Mouse (Mus musculus): ENCODE results near the gene 4933427I04Rik. TPM values are rescaled to one million over a fixed set of nuclear protein-coding genes. Genes with fewer than 3 reads are reported as not detected.

4933427I04Rik gene
- total RNA-seq, 1 experiment: not detected

DNA sequence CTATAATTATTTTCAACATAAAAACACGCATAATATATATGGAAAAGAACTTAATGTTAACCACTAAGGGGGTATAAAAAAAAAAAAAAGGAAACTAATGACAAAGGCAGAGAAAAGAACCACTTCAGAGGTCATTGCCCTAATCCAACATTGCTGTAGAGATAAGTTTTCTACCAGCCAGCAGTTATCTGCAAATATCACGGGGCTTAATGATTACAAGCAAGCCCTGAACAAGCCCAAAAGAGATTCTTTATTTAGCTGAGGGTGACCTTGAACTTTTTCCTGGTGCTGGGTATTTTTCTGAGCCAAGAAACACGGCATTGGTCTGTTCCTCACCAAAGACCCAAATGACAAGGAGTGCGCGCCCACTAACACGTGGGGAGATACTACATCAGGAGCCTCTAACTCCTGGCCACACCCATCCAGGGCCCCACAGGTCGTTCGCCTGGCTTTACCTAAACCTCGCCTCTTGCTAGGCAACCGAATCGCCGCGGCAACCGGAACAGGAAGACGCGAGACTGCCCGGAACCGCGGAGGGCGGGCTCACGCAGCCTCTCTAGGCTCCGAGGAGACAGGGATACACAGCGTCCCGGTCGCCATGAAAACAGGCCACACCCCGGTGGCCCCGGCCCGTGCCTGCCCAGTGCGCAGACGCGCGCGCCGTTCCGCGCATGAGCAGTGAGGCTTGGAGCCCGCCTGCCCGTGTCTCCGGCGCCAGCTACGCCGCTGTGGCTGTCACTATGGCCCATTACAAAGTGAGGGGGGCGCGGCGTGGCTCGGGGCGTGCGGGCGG lies 45.0 kb downstream of the 4933427I04Rik start, which contains the start of gene Mycbp:
Mycbp (plus strand) TSS at position 500 of the 793 bp plus-strand sequence.
- Histone ChIP-seq H3K9ac (ENCODE audit: insufficient read depth, low read depth, low read length, poor library complexity, severe bottlenecking) (peak within 1 kb of the TSS; percentile 75), H3K27ac (ENCODE audit: insufficient read depth, low read depth, low read length, poor library complexity, severe bottlenecking) (peak within 1 kb of the TSS; percentile 35; the same call in 1 of the 2 replicates), H3K4me3 (ENCODE audit: insufficient read depth in 1 of 2, low read depth in 1 of 2, low read length in 2 of 2, poor library complexity in 1 of 2, severe bottlenecking in 1 of 2) (peak within 1 kb of the TSS; percentile 65 to 81), H3K36me3 (ENCODE audit: control insufficient read depth, insufficient read depth, low read length, poor library complexity, severe bottlenecking) (no peaks in the 10 kb centered on the region), H3K4me1 (ENCODE audit: control insufficient read depth in 2 of 2, insufficient read depth in 2 of 2, low read length in 2 of 2, poor library complexity in 1 of 2) (peaks cover 3 to 6% of the 10 kb centered on the region in 2 experiments; a peak in 2 of 4 replicates), H3K9me3 (ENCODE audit: control insufficient read depth, insufficient read depth, low read depth, low read length) (no peaks in the 10 kb centered on the region)
- TF ChIP-seq HCFC1 (IDR thresholded peaks at IDR 0.05; ENCODE audit: borderline replicate concordance, insufficient read depth, low read length) (peak; percentile 72; the same call in 1 of the 2 replicates), MAFK (IDR thresholded peaks at IDR 0.05; ENCODE audit: insufficient read depth, low read depth, low read length) (no peak), ZNF384 (IDR thresholded peaks at IDR 0.05; ENCODE audit: low read depth, low read length) (no peak)
- in situ Hi-C loops (cut with MboI; ENCODE audit: low sequenced_read_pairs in 2 of 2, unreplicated experiment in 2 of 2): no loop called here
- peak; percentile 96 for DNase-seq (ENCODE audit: low read depth, low spot score)

DNA sequence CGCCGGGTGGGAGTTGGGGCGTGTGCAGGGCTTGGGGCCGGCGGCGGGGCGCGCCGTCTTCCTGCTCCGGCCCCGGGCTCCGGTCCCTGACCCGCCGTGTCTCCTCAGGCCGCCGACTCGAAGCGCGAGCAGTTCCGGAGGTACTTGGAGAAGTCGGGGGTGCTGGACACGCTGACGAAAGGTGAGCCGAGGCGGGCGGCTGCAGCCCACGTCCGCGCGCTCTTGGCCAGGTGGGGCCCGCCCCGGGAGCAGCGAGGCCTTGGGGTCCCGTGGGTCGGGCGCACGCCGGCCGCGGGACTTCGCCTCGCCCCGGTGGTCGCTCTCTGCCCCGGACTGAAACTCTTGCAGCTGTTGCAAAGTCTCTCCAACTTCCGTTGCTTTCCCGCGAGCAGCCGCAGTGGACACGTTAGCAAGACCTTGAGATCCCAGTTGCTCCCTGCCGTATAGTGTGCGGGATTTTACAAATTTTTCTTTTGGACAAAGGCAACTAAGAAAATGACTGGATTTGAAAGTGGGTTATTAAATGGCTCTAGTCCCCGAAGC lies 45.7 kb downstream of the 4933427I04Rik start:
- H3K9ac ChIP-seq (ENCODE audit: insufficient read depth, low read depth, low read length, poor library complexity, severe bottlenecking): peak overlapping the region; percentile 75
- H3K9me3 ChIP-seq (ENCODE audit: control insufficient read depth, insufficient read depth, low read depth, low read length): no peaks in the 10 kb centered on the region
- no peak for TF ChIP-seq HCFC1 (IDR thresholded peaks at IDR 0.05; ENCODE audit: borderline replicate concordance, insufficient read depth, low read length)
- TF ChIP-seq CHD2 (IDR thresholded peaks at IDR 0.05; ENCODE audit: low read depth, low read length): no peak
- no peak for TF ChIP-seq MAFK (IDR thresholded peaks at IDR 0.05; ENCODE audit: insufficient read depth, low read depth, low read length)
- no peak for TF ChIP-seq ZNF384 (IDR thresholded peaks at IDR 0.05; ENCODE audit: low read depth, low read length)
- TF ChIP-seq ZC3H11A (IDR thresholded peaks at IDR 0.05; ENCODE audit: borderline replicate concordance, low read depth, low read length): no peak
- H3K27ac ChIP-seq (ENCODE audit: insufficient read depth, low read depth, low read length, poor library complexity, severe bottlenecking): peak overlapping the region; percentile 35; the same call in 1 of the 2 replicates
- H3K4me3 ChIP-seq (ENCODE audit: insufficient read depth in 1 of 2, low read depth in 1 of 2, low read length in 2 of 2, poor library complexity in 1 of 2, severe bottlenecking in 1 of 2): peak overlapping the region; percentile 61 to 81
- DNase-seq (ENCODE audit: low read depth, low spot score): no peak
- in situ Hi-C loops (cut with MboI; ENCODE audit: low sequenced_read_pairs in 2 of 2, unreplicated experiment in 2 of 2): no loop called here
- H3K36me3 ChIP-seq (ENCODE audit: control insufficient read depth, insufficient read depth, low read length, poor library complexity, severe bottlenecking): no peaks in the 10 kb centered on the region; the same call in 1 of the 2 replicates
- peaks cover 3 to 6% of the 10 kb centered on the region in 2 experiments; a peak in 2 of 4 replicates for H3K4me1 ChIP-seq (ENCODE audit: control insufficient read depth in 2 of 2, insufficient read depth in 2 of 2, low read length in 2 of 2, poor library complexity in 1 of 2)

DNA sequence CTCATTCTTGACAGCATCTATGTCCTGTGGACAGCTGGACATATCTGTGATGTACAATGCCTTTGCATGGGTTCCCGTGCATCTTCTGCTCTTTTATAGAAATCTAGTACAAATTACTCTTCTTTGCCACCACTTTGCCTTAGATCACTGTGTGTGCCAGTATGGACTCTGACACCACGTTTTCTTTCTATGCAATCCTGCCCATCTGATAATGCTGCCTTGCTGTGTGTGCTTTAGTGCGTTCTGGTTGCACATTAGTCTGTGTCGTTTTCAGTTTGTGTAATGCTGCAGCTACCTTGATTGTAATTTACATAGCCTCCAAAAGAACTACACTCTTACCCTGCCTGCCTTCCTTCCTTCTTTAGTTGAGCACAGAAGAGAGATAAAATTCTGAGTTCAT lies 52.0 kb downstream of the 4933427I04Rik start:
- no peak for TF ChIP-seq HCFC1 (IDR thresholded peaks at IDR 0.05; ENCODE audit: borderline replicate concordance, insufficient read depth, low read length)
- no peak for TF ChIP-seq ZNF384 (IDR thresholded peaks at IDR 0.05; ENCODE audit: low read depth, low read length)
- TF ChIP-seq CHD2 (IDR thresholded peaks at IDR 0.05; ENCODE audit: low read depth, low read length): no peak
- no peak for TF ChIP-seq ZC3H11A (IDR thresholded peaks at IDR 0.05; ENCODE audit: borderline replicate concordance, low read depth, low read length)
- TF ChIP-seq MAFK (IDR thresholded peaks at IDR 0.05; ENCODE audit: insufficient read depth, low read depth, low read length): no peak
- Histone ChIP-seq H3K4me3 (ENCODE audit: insufficient read depth in 1 of 2, low read depth in 1 of 2, low read length in 2 of 2, poor library complexity in 1 of 2, severe bottlenecking in 1 of 2) (no peak overlapping the region), H3K4me1 (ENCODE audit: control insufficient read depth in 2 of 2, insufficient read depth in 2 of 2, low read length in 2 of 2, poor library complexity in 1 of 2) (0 out of 4 replicates have a peak, but pooled peaks cover 0 to 5% of the 10 kb centered on the region in 2 experiments), H3K9me3 (ENCODE audit: control insufficient read depth, insufficient read depth, low read depth, low read length) (no peaks in the 10 kb centered on the region), H3K9ac (ENCODE audit: insufficient read depth, low read depth, low read length, poor library complexity, severe bottlenecking) (no peak overlapping the region), H3K27ac (ENCODE audit: insufficient read depth, low read depth, low read length, poor library complexity, severe bottlenecking) (no peak overlapping the region), H3K36me3 (ENCODE audit: control insufficient read depth, insufficient read depth, low read length, poor library complexity, severe bottlenecking) (peaks cover 14% of the 10 kb centered on the region)
- in situ Hi-C loops (cut with MboI; ENCODE audit: low sequenced_read_pairs in 2 of 2, unreplicated experiment in 2 of 2): no loop called here
- no peak for DNase-seq (ENCODE audit: low read depth, low spot score)

DNA sequence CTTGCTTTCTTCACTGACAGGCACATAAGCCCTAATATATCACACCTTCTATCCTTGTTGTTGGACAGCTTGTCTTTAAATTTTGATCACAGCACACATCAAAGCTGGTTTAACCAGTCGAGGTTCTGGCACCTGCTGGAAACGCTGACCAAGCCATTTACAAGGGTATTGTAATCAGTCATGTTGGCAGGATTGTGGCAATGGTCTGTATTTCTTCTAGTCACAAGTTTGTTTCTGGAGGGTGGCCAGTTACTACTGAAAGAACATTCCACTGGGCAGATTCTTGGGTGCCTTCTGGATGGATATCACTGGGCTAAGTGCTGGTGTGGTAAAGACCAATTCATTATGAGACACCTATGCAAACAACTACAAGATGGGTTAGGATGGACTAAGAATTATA lies 53.0 kb downstream of the 4933427I04Rik start:
- Histone ChIP-seq H3K27ac (ENCODE audit: insufficient read depth, low read depth, low read length, poor library complexity, severe bottlenecking) (no peak overlapping the region), H3K9ac (ENCODE audit: insufficient read depth, low read depth, low read length, poor library complexity, severe bottlenecking) (no peak overlapping the region), H3K9me3 (ENCODE audit: control insufficient read depth, insufficient read depth, low read depth, low read length) (no peaks in the 10 kb centered on the region), H3K36me3 (ENCODE audit: control insufficient read depth, insufficient read depth, low read length, poor library complexity, severe bottlenecking) (peaks cover 14% of the 10 kb centered on the region), H3K4me3 (ENCODE audit: insufficient read depth in 1 of 2, low read depth in 1 of 2, low read length in 2 of 2, poor library complexity in 1 of 2, severe bottlenecking in 1 of 2) (no peak overlapping the region), H3K4me1 (ENCODE audit: control insufficient read depth in 2 of 2, insufficient read depth in 2 of 2, low read length in 2 of 2, poor library complexity in 1 of 2) (0 out of 4 replicates have a peak, but pooled peaks cover 0 to 5% of the 10 kb centered on the region in 2 experiments)
- no peak for TF ChIP-seq CHD2 (IDR thresholded peaks at IDR 0.05; ENCODE audit: low read depth, low read length)
- TF ChIP-seq ZNF384 (IDR thresholded peaks at IDR 0.05; ENCODE audit: low read depth, low read length): no peak
- TF ChIP-seq MAFK (IDR thresholded peaks at IDR 0.05; ENCODE audit: insufficient read depth, low read depth, low read length): no peak
- TF ChIP-seq HCFC1 (IDR thresholded peaks at IDR 0.05; ENCODE audit: borderline replicate concordance, insufficient read depth, low read length): no peak
- TF ChIP-seq ZC3H11A (IDR thresholded peaks at IDR 0.05; ENCODE audit: borderline replicate concordance, low read depth, low read length): no peak
- DNase-seq (ENCODE audit: low read depth, low spot score): no peak
- in situ Hi-C loops (cut with MboI; ENCODE audit: low sequenced_read_pairs in 2 of 2, unreplicated experiment in 2 of 2): no loop called here

Other genes starting within 250 kb of the 4933427I04Rik start
- gene Macf1, start 175.3 kb upstream of the 4933427I04Rik start, total RNA-seq (2012; rRNA removed): 277 and 354 TPM in 2 replicates
- gene Ndufs5, start 141.5 kb upstream of the 4933427I04Rik start, total RNA-seq (2012; rRNA removed): 72.8 and 92.9 TPM in 2 replicates
- 30.8 and 32.1 TPM in 2 replicates for gene Akirin1, start 109.3 kb upstream of the 4933427I04Rik start, total RNA-seq (2012; rRNA removed)
- gene Rhbdl2, start 71.8 kb upstream of the 4933427I04Rik start, total RNA-seq (2012; rRNA removed): 2.7 and 4.8 TPM in 2 replicates
- gene Mycbp, start 45.2 kb downstream of the 4933427I04Rik start, total RNA-seq (2012; rRNA removed): 40.9 and 49.5 TPM in 2 replicates
- gene Rragc, start 57.8 kb downstream of the 4933427I04Rik start, total RNA-seq (2012; rRNA removed): 17.0 and 24.0 TPM in 2 replicates
- gene 4930535I16Rik, start 58.3 kb downstream of the 4933427I04Rik start, total RNA-seq (2012; rRNA removed): 1.8 and 2.4 TPM in 2 replicates

Data from ES-E14 (cell line).